Mouse (Mus musculus) gastrocnemius, adult 18-20 months (tissue): ENCODE measurements around the gene Utp14a. TPM values are rescaled to one million over a fixed set of nuclear protein-coding genes. Genes with fewer than 3 reads are reported as not detected.
"Not testable (repeated sequence)": the region's sequence is repeated elsewhere in the genome, so short reads cannot be mapped to it uniquely, and the experiment has no call there.

Source experiments
- DNase-seq: peaks from one replicate; pipeline ENCODE4 v3.0.0; 2021; ENCODE audit warnings: low spot score
- long read RNA-seq, 2 experiments: library from polyadenylated mRNA; stranded (forward); transcript quantifications; one replicate each; pipeline ENCODE4 v2.0.0; 2021
- total RNA-seq, 2 experiments: library from RNA; stranded (reverse); gene quantifications; 2 replicates each; pipeline ENCODE4 v1.2.3; 2021

Gene Utp14a
- 10 to 100 TPM; 12.6 to 13.6 TPM for total RNA-seq
- long read RNA-seq, experiment 1, transcript Utp14a-201 (15 exons, 2,507 nt), result major isoform, 11 of 11 reads
- long read RNA-seq, experiment 1, partial matches to known transcripts, result 0 of 11 reads
- long read RNA-seq, experiment 1, other reads (novel, unspliced or antisense), result 0 of 11 reads
- long read RNA-seq, experiment 2, transcript Utp14a-201 (15 exons, 2,507 nt), result major isoform, 9 of 12 reads
- long read RNA-seq, experiment 2, partial matches to known transcripts, result 3 of 12 reads
- long read RNA-seq, experiment 2, other reads (novel, unspliced or antisense), result 0 of 12 reads

GRCm38 (mm10) chrX:48256468-48257007, at the start of gene Utp14a:
Gene Utp14a, plus strand, starts transcription at chrX:48256862.
- peak; percentile 93 for DNase-seq

- peak; percentile 1 for DNase-seq
These were observed 48.7 kb upstream of the Utp14a start for GRCm38 (mm10) chrX:48207761-48208487.

- peak; percentile 81 for DNase-seq
These were observed 48.0 kb upstream of the Utp14a start, which contains the start of gene Zdhhc9 for GRCm38 (mm10) chrX:48208519-48209185. Gene Zdhhc9, minus strand, starts transcription at chrX:48208878.

- not testable (repeated sequence) for DNase-seq
These were observed 46.9 kb upstream of the Utp14a start for GRCm38 (mm10) chrX:48209746-48210145.

GRCm38 (mm10) chrX:48219468-48219867, 37.2 kb upstream of the Utp14a start:
- DNase-seq, result no peak

- no peak for DNase-seq
These were observed 34.0 kb upstream of the Utp14a start for GRCm38 (mm10) chrX:48222706-48223105.

GRCm38 (mm10) chrX:48226225-48226624, 30.4 kb upstream of the Utp14a start:
- DNase-seq, result no peak

- DNase-seq, result no peak
These were observed 22.2 kb upstream of the Utp14a start for GRCm38 (mm10) chrX:48234417-48234816.

- no peak for DNase-seq
These were observed 733 bp upstream of the Utp14a start for GRCm38 (mm10) chrX:48255830-48256428.

- DNase-seq, result no peak
These were observed 349 bp downstream of the Utp14a start for GRCm38 (mm10) chrX:48257011-48257410.

- DNase-seq, result no peak
These were observed 15.0 kb downstream of the Utp14a start for GRCm38 (mm10) chrX:48271671-48272070.

GRCm38 (mm10) chrX:48274634-48275033, 18.0 kb downstream of the Utp14a start:
- DNase-seq, result no peak

- peak; percentile 30 for DNase-seq
These were observed 21.4 kb downstream of the Utp14a start for GRCm38 (mm10) chrX:48278103-48278502.

- peak; percentile 76 for DNase-seq
These were observed 27.8 kb downstream of the Utp14a start for GRCm38 (mm10) chrX:48284386-48285005.

GRCm38 (mm10) chrX:48285006-48285650, 28.5 kb downstream of the Utp14a start:
- DNase-seq, result peak; percentile 66

GRCm38 (mm10) chrX:48285651-48286021, 29.0 kb downstream of the Utp14a start:
- peak; percentile 48 for DNase-seq

- DNase-seq, result no peak
These were observed 29.8 kb downstream of the Utp14a start for GRCm38 (mm10) chrX:48286488-48286887.

- DNase-seq, result no peak
These were observed 31.3 kb downstream of the Utp14a start for GRCm38 (mm10) chrX:48288008-48288407.

- no peak for DNase-seq
These were observed 34.8 kb downstream of the Utp14a start for GRCm38 (mm10) chrX:48291413-48291812.

GRCm38 (mm10) chrX:48305356-48305755, 48.7 kb downstream of the Utp14a start:
- DNase-seq, result no peak
